Mouse (Mus musculus) hindbrain, embryonic 13.5 days (tissue): Measurements from ENCODE around the gene Zbtb25. TPM values are rescaled to one million over a fixed set of nuclear protein-coding genes. Genes with fewer than 3 reads are reported as not detected.

Source experiments
- ATAC-seq: fragments of 200-750 bp; cut with Nextera tagmentation; 2 replicates; pipeline ENCODE4 v1.8.0; 2017; ENCODE audit warnings: moderate TSS enrichment; ENCODE audit not compliant: low FRiP score
- H3K27ac ChIP-seq: fragments of 300-500 bp; sonication (generic); 2 replicates; pipeline ENCODE4 v1.5.1; 2015; ENCODE audit warnings: inconsistent platforms, mild to moderate bottlenecking, moderate library complexity
- H3K27me3 ChIP-seq: fragments of 300-500 bp; sonication (generic); 2 replicates; pipeline ENCODE4 v1.6.1; 2015; ENCODE audit warnings: mild to moderate bottlenecking, inconsistent platforms
- H3K36me3 ChIP-seq: fragments of 300-500 bp; sonication (generic); 2 replicates; pipeline ENCODE4 v1.6.1; 2015; ENCODE audit warnings: mild to moderate bottlenecking, inconsistent platforms
- H3K4me1 ChIP-seq: fragments of 300-500 bp; sonication (generic); replicated peaks from 2 replicates; pipeline ENCODE4 v1.6.1; 2015; ENCODE audit warnings: inconsistent platforms
- H3K4me2 ChIP-seq: fragments of 300-500 bp; sonication (generic); 2 replicates; pipeline ENCODE4 v1.6.1; 2015; ENCODE audit warnings: inconsistent platforms, mild to moderate bottlenecking, moderate library complexity
- H3K4me3 ChIP-seq: fragments of 300-500 bp; sonication (generic); 2 replicates; pipeline ENCODE4 v1.5.1; 2015; ENCODE audit warnings: mild to moderate bottlenecking, inconsistent platforms
- H3K9ac ChIP-seq: fragments of 300-500 bp; sonication (generic); 2 replicates; pipeline ENCODE4 v1.6.1; 2015; ENCODE audit warnings: mild to moderate bottlenecking, inconsistent platforms
- H3K9me3 ChIP-seq: fragments of 300-500 bp; sonication (generic); 2 replicates; pipeline ENCODE4 v1.6.1; 2016; ENCODE audit warnings: inconsistent platforms
- WGBS: fragments of 180-500 bp; shearing (Covaris S2); methylation state at CpG from one replicate; pipeline ENCODE4 v1.1.7; 2015; 5-methylcytosine and 5-hydroxymethylcytosine counted together
- polyA plus RNA-seq: library from polyadenylated mRNA; unstranded; fragments of >200 nt; fragmentation: Nextera tagmentation; extraction: Ambion mirVana; gene quantifications from 2 replicates; pipeline ENCODE4 v1.2.1, GENCODE M21; 2015

Gene Zbtb25
- polyA plus RNA-seq, 1 experiment from 2014 or later, result 14.9 TPM

DNA sequence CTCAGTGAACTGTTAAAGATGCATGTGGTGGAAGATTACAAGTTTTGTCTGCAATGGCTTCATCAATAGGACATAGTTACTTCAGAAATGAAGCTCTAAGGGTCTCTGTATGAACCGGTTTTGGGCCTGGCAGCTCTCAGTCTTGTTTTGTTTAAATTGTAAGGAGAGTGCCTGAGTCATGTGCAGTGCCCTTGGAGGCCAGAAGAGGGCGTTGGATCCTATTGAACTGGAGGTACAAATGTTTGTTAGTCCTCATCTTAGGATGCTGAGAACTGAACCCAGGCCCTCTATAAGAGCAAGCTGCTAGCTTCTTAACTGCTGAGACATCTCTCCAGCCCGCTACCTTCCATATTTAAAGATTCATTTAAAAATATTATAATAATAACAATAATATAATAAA is 32.3 kb upstream of the Zbtb25 start:
- Histone ChIP-seq H3K9me3 (no peaks in the 10 kb centered on the region), H3K27me3 (peaks cover 40% of the 10 kb centered on the region), H3K4me1 (peaks cover 26% of the 10 kb centered on the region), H3K36me3 (no peaks in the 10 kb centered on the region), H3K27ac (no peak overlapping the region), H3K4me3 (no peak overlapping the region), H3K4me2 (no peak overlapping the region), H3K9ac (no peak overlapping the region)
- 55% methylated on average over 3 of the region's 3 CpGs for WGBS
- ATAC-seq, result no peak

GRCm38 (mm10) chr12:76397281-76397680 is 27.9 kb upstream of the Zbtb25 start:
- no peak overlapping the region for H3K4me3 ChIP-seq
- ATAC-seq, result no peak
- no peaks in the 10 kb centered on the region for H3K9me3 ChIP-seq
- no peaks in the 10 kb centered on the region for H3K4me1 ChIP-seq
- H3K27ac ChIP-seq, result no peak overlapping the region
- H3K4me2 ChIP-seq, result no peak overlapping the region
- no peak overlapping the region for H3K9ac ChIP-seq
- no peaks in the 10 kb centered on the region for H3K36me3 ChIP-seq
- 92% methylated on average over 5 of the region's 5 CpGs for WGBS
- H3K27me3 ChIP-seq, result peaks cover 9% of the 10 kb centered on the region

DNA sequence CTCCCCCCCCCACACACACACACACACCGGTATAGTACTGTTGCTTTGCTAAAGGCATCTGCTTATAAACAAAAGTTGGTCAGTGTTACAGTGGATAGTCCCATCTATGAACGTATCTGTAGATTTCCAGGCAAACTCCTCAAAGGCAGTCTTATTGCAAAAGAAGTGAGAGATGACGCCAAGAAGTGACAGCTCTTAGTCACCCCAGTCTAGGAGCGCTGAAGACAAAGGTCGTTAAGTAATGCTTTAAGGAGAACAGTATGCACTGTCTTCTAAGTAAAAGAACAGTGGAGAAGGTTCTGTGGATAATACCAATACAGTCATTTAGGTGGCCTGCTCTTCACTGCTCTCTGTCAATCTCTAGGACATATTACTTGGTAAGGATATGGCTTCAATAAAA is 23.6 kb upstream of the Zbtb25 start:
- Histone ChIP-seq H3K9ac (no peak overlapping the region), H3K27me3 (no peaks in the 10 kb centered on the region), H3K4me1 (no peaks in the 10 kb centered on the region), H3K4me3 (no peak overlapping the region), H3K27ac (no peak overlapping the region), H3K36me3 (no peaks in the 10 kb centered on the region), H3K4me2 (no peak overlapping the region), H3K9me3 (no peaks in the 10 kb centered on the region)
- ATAC-seq, result no peak
- WGBS, result 83% methylated on average over 5 of the region's 5 CpGs

- Histone ChIP-seq H3K4me3 (no peak overlapping the region), H3K36me3 (peaks cover 5% of the 10 kb centered on the region)
- ATAC-seq, result no peak
Measured at GRCm38 (mm10) chr12:76391595-76392271, 22.3 kb upstream of the Zbtb25 start.

GRCm38 (mm10) chr12:76388794-76389193 is 19.4 kb upstream of the Zbtb25 start:
- Histone ChIP-seq H3K4me1 (no peaks in the 10 kb centered on the region), H3K27ac (no peak overlapping the region), H3K27me3 (no peaks in the 10 kb centered on the region), H3K9me3 (no peaks in the 10 kb centered on the region), H3K4me3 (no peak overlapping the region), H3K36me3 (peaks cover 21% of the 10 kb centered on the region), H3K4me2 (no peak overlapping the region), H3K9ac (no peak overlapping the region)
- ATAC-seq, result no peak
- 61% methylated on average over 11 of the region's 11 CpGs for WGBS

More at GRCm38 (mm10) chr12:76391595-76392271, 22.3 kb upstream of the Zbtb25 start:
- H3K4me2 ChIP-seq, result no peak overlapping the region
- H3K9me3 ChIP-seq, result no peaks in the 10 kb centered on the region
- WGBS, result 76% methylated on average over 3 of the region's 3 CpGs
- no peak overlapping the region for H3K9ac ChIP-seq
- no peak overlapping the region for H3K27ac ChIP-seq
- H3K27me3 ChIP-seq, result no peaks in the 10 kb centered on the region
- H3K4me1 ChIP-seq, result no peaks in the 10 kb centered on the region

DNA sequence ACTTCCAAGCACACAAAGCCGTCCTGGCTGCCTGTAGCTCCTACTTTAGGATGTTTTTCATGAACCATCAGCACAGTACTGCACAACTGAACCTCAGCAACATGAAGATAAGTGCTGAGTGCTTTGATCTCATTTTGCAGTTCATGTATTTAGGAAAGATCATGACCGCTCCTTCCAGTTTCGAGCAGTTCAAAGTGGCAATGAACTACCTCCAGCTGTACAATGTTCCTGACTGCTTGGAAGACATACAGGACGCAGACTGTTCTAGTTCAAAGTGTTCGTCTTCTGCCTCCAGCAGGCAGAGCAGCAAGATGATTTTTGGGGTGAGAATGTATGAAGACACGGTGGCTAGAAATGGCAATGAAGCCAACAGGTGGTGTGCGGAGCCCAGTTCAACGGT is 15.9 kb upstream of the Zbtb25 start:
- ATAC-seq, result no peak
- H3K27me3 ChIP-seq, result no peaks in the 10 kb centered on the region
- peaks cover 21% of the 10 kb centered on the region for H3K36me3 ChIP-seq
- H3K4me1 ChIP-seq, result no peaks in the 10 kb centered on the region
- no peaks in the 10 kb centered on the region for H3K9me3 ChIP-seq
- H3K4me3 ChIP-seq, result no peak overlapping the region
- WGBS, result 96% methylated on average over 8 of the region's 8 CpGs
- H3K27ac ChIP-seq, result no peak overlapping the region
- no peak overlapping the region for H3K9ac ChIP-seq
- H3K4me2 ChIP-seq, result no peak overlapping the region

- H3K4me2 ChIP-seq, result no peak overlapping the region
- H3K27ac ChIP-seq, result no peak overlapping the region
- no peaks in the 10 kb centered on the region for H3K27me3 ChIP-seq
- H3K9me3 ChIP-seq, result no peaks in the 10 kb centered on the region
- 92% methylated on average over 7 of the region's 7 CpGs for WGBS
- H3K36me3 ChIP-seq, result peaks cover 1% of the 10 kb centered on the region; the same call in 1 of the 2 replicates
- H3K4me3 ChIP-seq, result no peak overlapping the region
- no peak for ATAC-seq
- H3K4me1 ChIP-seq, result no peaks in the 10 kb centered on the region
- H3K9ac ChIP-seq, result no peak overlapping the region
Measured at GRCm38 (mm10) chr12:76380151-76380550, 10.7 kb upstream of the Zbtb25 start.

DNA sequence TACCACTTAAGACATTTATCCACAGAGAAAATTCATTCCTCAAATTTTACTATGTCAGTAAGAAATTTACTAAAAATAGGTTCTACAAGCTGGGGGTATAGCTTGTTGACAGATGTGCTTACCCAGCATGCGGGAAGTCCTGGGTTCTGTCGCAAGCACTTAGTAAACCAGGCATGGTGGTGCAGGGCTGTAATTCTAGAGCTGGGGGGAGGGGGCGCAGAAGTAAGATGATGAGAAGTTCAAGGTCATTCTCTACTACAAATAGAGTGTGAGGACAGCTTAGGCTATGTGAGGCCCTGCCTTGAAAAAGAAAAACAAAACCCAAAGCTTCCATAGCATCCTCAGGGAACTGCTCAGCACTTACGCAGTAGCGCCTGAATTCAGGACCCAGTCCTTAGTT is 9.2 kb upstream of the Zbtb25 start:
- Histone ChIP-seq H3K4me1 (no peaks in the 10 kb centered on the region), H3K27ac (no peak overlapping the region), H3K4me2 (no peak overlapping the region), H3K9ac (no peak overlapping the region), H3K36me3 (no peaks in the 10 kb centered on the region), H3K9me3 (no peaks in the 10 kb centered on the region), H3K4me3 (no peak overlapping the region), H3K27me3 (no peaks in the 10 kb centered on the region)
- ATAC-seq, result no peak
- 90% methylated on average over 5 of the region's 5 CpGs for WGBS

DNA sequence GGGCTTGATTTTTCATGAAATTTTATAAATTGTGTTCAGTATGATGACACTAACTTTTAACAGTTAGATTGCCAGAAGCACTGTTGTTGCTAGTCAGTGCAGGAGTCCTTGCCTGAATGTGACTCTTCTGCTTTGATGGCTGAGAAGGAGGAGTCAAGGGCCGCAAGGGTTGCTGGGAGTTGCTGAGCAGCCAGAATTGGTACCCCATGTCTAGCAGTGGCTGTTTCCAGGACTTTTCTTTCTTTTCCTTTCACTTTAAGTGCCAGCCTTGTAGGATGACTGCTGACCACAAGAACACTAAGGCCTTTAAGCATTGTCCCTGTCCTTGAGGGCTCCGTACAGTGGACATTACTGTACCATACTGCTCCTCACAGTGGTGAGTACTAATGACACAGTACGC is 8.3 kb upstream of the Zbtb25 start:
- peaks cover 3% of the 10 kb centered on the region; the same call in 1 of the 2 replicates for H3K4me1 ChIP-seq
- H3K27me3 ChIP-seq, result no peaks in the 10 kb centered on the region
- no peak overlapping the region for H3K4me2 ChIP-seq
- H3K36me3 ChIP-seq, result no peaks in the 10 kb centered on the region
- no peaks in the 10 kb centered on the region for H3K9me3 ChIP-seq
- H3K27ac ChIP-seq, result no peak overlapping the region
- H3K4me3 ChIP-seq, result no peak overlapping the region
- WGBS, result 94% methylated on average over 3 of the region's 3 CpGs
- ATAC-seq, result no peak
- H3K9ac ChIP-seq, result no peak overlapping the region

- Histone ChIP-seq H3K4me3 (no peak overlapping the region), H3K27ac (no peak overlapping the region), H3K9me3 (no peaks in the 10 kb centered on the region), H3K9ac (no peak overlapping the region), H3K4me2 (no peak overlapping the region), H3K27me3 (no peaks in the 10 kb centered on the region), H3K36me3 (no peaks in the 10 kb centered on the region), H3K4me1 (peaks cover 9% of the 10 kb centered on the region)
- no peak for ATAC-seq
- WGBS, result 93% methylated on average over 6 of the region's 6 CpGs
Measured at GRCm38 (mm10) chr12:76377059-76377458, 7.7 kb upstream of the Zbtb25 start.

DNA sequence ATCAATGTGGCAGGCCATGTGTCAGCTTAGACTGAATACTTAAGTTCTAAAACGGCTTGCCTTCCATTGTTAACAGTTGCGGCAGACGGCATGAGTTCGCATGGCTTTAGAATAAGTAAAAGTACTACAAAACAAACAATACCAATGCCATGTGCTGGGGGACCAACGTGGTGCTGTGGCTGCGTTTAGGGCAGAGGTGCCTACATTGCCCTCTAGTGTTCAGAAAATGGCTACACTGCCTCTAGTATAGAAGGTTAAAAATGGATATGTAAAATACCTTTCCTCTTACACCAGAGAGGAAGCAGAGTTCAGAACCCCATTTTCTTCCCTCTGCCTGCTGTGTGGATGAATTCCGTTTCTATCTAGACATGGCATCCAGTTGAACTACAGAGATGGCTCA is 7.2 kb upstream of the Zbtb25 start:
- no peak for ATAC-seq
- no peak overlapping the region for H3K4me2 ChIP-seq
- no peak overlapping the region for H3K4me3 ChIP-seq
- 35% methylated on average over 7 of the region's 7 CpGs for WGBS
- no peaks in the 10 kb centered on the region for H3K36me3 ChIP-seq
- H3K4me1 ChIP-seq, result peaks cover 14% of the 10 kb centered on the region
- no peaks in the 10 kb centered on the region for H3K27me3 ChIP-seq
- no peaks in the 10 kb centered on the region for H3K9me3 ChIP-seq
- no peak overlapping the region for H3K9ac ChIP-seq
- H3K27ac ChIP-seq, result no peak overlapping the region

DNA sequence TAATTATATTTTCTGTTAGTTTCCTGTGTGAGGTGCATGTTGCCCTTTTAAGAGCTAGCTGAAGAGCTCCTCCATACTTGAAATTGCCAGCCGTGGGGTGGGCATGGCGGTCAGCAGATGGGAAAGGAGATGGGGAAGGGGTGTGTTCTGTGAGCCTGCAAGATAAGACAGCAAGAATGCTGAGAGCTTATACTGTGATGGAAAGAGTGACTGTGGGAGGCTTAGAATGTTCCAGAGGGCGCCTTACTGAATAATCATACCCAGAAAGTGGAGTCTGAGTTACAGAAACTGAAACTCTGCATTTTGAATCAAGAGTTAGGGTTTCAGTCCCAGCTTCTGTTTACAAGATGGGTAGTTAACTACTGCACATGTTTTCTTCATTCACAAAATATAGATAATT is 6.1 kb upstream of the Zbtb25 start:
- Histone ChIP-seq H3K9ac (no peak overlapping the region), H3K4me2 (no peak overlapping the region), H3K36me3 (no peaks in the 10 kb centered on the region), H3K4me1 (peaks cover 18% of the 10 kb centered on the region), H3K27me3 (no peaks in the 10 kb centered on the region), H3K9me3 (no peaks in the 10 kb centered on the region), H3K4me3 (no peak overlapping the region), H3K27ac (no peak overlapping the region)
- 96% methylated on average over 3 of the region's 3 CpGs for WGBS
- ATAC-seq, result no peak

DNA sequence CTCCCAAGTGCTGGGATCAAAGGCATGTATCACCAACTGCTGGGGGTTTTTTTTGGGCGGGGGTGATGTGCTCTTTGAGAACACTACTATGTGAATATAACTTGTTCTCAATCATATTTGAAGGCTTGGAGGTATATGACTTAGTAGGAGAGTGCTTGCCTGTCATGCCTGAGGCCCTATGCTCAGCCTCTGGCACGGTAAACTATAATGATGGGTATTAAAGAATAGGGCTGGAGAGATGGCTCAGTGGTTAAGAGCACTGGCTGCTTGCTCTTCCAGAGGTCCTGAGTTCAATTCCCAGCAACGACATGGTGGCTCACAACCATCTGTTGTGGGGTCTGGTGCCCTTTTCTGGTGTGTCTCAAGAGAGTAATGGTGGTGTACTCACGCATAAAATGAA is 5.5 kb upstream of the Zbtb25 start:
- H3K36me3 ChIP-seq, result no peaks in the 10 kb centered on the region
- H3K4me2 ChIP-seq, result no peak overlapping the region
- peaks cover 18% of the 10 kb centered on the region for H3K4me1 ChIP-seq
- no peaks in the 10 kb centered on the region for H3K9me3 ChIP-seq
- no peak overlapping the region for H3K27ac ChIP-seq
- no peak for ATAC-seq
- H3K27me3 ChIP-seq, result no peaks in the 10 kb centered on the region
- H3K4me3 ChIP-seq, result no peak overlapping the region
- no peak overlapping the region for H3K9ac ChIP-seq
- 81% methylated on average over 4 of the region's 4 CpGs for WGBS
